Mouse (Mus musculus) adrenal gland (tissue): ENCODE measurements around the gene Adam12.

Experiments
- intact Hi-C: fragments of 180-260 bp; cut with DNase I; formaldehyde crosslinking; loops from one replicate; pipeline ENCODE4 v1.15.1; 2025

Gene Adam12

DNA sequence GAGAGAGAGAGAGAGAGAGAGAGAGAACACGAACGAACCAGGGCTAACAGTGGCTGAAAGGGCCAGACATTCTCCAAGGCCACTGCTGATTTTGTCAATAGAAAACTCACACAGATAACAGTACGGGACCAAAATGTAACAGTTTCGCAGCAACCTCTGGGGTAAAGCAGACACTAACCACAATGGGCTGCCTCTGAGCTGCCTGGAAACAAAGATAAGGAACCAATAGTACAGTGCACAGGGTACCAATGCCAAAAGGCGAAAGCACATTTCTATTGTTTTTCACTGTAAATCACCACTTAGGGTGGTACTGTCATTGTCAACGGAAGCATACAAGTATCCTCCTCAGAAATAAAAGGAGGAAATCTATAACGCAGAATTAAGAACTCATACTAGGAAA lies 72.3 kb downstream of the Adam12 start:
- intact Hi-C loops = no loop called here

DNA sequence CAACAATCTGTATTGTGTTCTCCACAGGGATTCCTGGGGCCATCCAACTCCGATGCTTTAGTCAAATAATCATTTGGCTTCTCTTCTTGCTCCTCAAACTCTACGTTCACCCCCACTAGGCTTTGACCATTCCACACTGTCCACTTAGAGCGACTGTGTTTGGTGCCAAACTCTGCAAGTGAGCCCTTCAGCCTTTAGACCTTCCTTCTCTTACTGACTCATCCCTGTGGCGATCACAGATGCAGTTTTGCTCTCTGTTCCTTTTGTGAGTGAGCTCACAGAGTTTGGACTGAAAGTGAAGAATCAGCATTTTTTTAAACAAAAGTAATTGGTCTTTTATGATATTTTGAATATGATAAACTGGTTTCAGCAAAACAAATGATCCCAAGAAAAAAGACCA lies 80.6 kb downstream of the Adam12 start:
- intact Hi-C loops = no loop called here

GRCm38 (mm10) chr7:134150305-134150704 lies 81.6 kb downstream of the Adam12 start:
- intact Hi-C loops = no loop called here

- intact Hi-C loops = no loop called here
Observed at GRCm38 (mm10) chr7:134149351-134149750, 82.6 kb downstream of the Adam12 start.

DNA sequence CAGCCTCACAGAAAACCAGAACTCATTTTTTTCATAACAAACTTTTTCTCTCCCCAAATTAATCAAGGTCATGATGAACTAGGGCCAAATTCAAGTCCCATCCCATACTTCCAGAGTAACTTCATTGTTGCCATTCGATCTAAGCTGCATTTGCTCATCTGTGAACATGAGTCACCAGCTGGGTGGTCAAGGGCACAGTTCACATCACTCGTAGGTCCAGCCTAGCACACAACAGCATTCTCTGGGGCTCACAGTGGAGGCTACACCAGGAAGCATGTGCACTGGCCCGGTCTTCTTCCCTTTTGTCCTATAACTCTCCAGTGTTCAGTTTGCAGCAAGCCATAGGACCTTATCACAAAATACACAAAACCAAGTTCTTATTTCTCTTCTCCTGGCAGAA lies 84.4 kb downstream of the Adam12 start:
- intact Hi-C loops = no loop called here

GRCm38 (mm10) chr7:134146821-134147220 lies 85.1 kb downstream of the Adam12 start:
- intact Hi-C loops = no loop called here

GRCm38 (mm10) chr7:134144111-134144510 lies 87.8 kb downstream of the Adam12 start:
- intact Hi-C loops = no loop called here

GRCm38 (mm10) chr7:134139291-134139949 lies 92.5 kb downstream of the Adam12 start:
- intact Hi-C loops = no loop called here

DNA sequence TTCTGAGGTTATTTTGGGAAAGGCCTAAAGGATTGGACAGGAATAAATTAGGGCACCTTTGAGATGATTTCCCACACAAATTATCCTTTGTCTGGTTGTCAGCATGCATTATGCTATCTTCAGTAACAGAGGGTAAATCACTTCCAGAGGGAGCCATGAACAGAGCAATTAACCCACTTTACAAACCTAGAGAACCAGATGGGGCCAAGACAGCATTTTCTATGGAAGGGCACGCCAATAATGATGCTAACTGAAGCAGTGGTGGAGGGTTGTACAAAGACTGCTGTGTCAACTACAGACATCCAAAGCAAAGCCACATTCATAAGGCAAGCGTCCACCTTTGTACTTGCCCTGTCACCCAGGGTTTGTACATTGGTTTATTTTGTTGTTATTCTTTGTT lies 99.6 kb downstream of the Adam12 start:
- intact Hi-C loops = no loop called here

- intact Hi-C loops = no loop called here
Observed at GRCm38 (mm10) chr7:134128087-134128522, 103.8 kb downstream of the Adam12 start.

- intact Hi-C loops = no loop called here
Observed at GRCm38 (mm10) chr7:134121397-134121796, 110.5 kb downstream of the Adam12 start.

DNA sequence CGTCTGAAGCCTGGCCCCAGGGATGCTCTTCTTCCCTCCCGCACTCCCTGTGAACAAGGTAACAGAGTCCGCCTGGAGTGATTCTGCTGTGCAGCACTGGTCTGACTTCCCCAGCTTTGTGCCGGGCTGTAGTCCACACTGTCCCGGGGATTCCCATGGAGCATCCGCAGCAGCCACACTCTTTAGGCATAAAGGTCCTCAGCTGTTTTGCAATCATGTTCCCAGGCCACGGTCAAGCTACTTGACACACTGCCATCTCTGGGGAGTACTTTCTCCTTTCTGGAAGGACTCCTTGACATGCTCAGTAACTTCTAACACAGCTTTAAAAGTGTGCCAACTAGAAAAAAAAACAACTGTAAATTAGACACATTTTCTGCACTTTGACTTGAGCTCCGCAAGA lies 116.5 kb downstream of the Adam12 start:
- intact Hi-C loops = no loop called here

DNA sequence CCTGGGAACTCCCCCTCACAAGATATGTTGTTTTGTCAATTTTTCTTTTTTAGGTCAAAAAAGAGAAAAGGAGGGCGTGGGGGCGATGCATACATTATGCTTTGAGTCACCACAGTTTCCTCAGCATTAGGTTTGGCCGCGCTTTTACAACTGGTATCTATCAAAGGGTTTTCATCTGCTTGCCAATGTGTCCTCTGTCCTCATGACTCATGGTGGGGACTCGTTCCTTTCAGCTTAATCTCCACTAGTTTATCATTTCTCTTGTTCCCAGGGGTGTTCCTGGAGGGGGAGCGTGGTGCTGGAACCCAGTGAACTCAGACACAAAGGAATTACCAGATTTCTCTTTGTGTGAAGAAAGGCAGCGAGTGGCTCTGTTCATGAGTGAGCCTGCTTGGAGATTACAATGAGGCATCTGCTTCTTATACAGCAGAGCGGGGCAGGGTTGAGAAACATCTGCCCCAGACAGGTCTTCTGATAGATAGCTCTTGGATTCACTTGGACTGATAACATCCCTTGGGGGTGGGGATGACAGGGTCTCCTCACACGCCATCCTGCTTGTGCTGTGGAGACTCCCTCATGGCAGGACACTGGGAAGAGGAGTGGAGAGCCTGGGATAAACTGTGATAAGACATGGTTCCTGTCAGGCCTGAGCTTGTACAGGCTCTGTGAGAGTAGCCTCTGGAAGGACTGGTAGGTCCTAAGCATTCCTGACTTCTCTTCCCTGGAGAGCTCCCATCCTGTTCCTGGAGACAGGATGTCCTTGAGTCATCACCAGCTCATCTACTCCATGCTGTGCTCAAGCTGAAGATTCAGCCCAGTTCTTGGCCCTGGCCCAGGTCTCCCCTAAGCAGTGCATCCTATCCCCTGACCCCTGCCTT lies 117.4 kb downstream of the Adam12 start:
- intact Hi-C loops = no loop called here

- intact Hi-C loops = no loop called here
Observed at GRCm38 (mm10) chr7:134113829-134114228, 118.1 kb downstream of the Adam12 start.

DNA sequence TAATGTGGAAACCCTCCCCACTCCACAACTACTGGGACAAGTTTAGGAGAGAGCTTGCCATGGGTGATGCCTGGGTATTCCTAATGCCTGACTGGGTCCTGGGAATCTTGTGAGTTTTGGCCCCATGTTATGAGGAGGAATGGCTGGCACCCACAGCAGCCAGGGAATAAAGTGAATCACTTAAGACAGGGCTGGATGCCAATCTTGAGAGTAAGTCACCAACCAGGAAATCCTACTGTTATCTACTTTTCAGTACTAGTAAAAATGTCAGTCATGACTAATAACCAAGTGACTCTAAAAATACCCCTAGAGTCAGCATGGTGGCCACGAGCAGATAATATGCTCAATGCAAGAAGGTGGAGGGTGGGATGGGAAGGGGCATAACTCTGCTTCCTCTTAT lies 121.8 kb downstream of the Adam12 start:
- intact Hi-C loops = no loop called here

DNA sequence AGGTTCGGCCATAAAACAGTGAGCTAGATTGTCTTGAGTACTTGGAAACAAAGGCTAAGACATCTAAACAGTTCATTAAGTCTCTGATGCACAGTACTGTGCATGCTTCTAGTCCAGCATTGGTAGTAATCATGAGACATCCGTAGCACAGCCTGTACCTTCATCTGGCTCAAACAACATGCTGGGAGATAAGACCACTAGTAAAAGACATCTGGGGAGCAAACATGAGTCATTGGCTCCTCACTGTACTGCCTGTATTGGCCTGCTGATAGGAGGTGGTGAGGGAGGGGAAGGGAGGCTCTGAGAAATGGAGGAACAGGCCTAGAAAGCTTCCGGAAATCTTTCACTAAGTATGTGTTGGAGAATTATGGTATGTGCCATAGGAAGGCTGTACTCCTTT lies 124.1 kb downstream of the Adam12 start:
- intact Hi-C loops = no loop called here

DNA sequence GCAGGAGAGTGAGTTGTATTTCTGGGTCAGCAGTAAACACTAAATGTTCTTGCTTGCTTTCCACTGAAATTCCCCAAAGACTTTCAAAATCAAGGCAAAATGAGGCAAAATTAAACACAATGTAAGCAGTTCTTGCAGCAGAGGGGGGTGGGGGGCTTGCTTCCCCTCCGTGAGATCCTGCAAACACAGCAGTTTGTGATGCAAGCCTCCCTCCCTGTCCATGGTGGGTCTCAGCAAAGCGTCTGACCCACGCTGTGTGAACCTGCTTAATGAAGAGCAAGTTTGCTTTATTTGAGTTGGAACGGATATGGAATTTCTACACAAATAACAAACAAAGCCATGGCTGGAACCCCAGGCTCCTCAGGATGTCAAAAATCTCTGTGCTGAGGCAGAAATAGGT lies 132.9 kb downstream of the Adam12 start:
- intact Hi-C loops = loop anchor here (10.0 kb wide), 1 partner anchor 126 kb away; no protein-coding TSS in a partner anchor

DNA sequence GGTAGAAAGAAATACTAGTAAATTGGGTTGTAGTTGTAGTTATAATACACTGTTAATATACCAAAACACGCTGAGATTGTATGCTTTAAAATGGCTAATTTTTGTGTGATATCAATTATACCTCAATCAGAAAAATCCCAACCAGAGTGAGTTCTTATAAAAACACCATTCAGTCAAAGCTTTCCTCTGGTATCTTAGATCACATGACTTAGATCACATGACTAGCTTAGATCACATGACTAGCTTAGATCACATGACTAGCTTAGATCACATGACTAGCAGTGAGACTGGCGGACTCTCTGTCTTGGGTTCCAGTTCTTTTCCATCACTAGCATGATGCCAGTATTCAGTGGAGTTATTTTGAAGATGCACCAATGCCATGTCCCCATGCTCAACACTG lies 134.1 kb downstream of the Adam12 start:
- intact Hi-C loops = loop anchor here (10.0 kb wide), 1 partner anchor 127 kb away; no protein-coding TSS in a partner anchor

GRCm38 (mm10) chr7:134093871-134094270 lies 138.1 kb downstream of the Adam12 start:
- intact Hi-C loops = loop anchor here (10.0 kb wide), 1 partner anchor 131 kb away; no protein-coding TSS in a partner anchor

GRCm38 (mm10) chr7:134090764-134091163 lies 141.2 kb downstream of the Adam12 start:
- intact Hi-C loops = loop anchor here (10.0 kb wide), 1 partner anchor 134 kb away; no protein-coding TSS in a partner anchor

- intact Hi-C loops = loop anchor here (10.0 kb wide), 1 partner anchor 135 kb away; no protein-coding TSS in a partner anchor
Observed at GRCm38 (mm10) chr7:134090256-134090655, 141.7 kb downstream of the Adam12 start.
